Mouse (Mus musculus): ENCODE data around the gene Ptpn11. TPM values are rescaled to one million over a fixed set of nuclear protein-coding genes. Genes with fewer than 3 reads are reported as not detected.

The Ptpn11 gene
- polyA plus RNA-seq, 1 experiment, result 89.0 TPM

DNA sequence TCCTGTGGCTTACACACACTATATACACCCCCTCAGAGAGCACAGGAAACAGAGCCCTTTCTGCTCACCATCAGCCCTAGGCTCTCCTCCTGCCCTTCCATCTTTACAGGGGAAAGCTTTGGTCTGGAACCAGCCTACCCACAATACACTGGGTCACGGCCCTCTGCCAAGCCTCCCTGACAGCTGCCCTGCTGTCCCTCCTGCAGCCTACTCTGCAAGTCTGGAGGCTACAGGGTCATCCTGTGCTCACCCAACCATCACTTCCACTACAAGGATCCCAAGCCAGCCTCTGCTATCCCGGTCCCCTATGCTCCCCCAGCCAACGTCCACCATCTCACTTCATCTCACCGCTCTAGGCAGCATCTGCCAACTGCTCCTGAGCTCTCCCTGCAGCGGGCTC is 44.9 kb downstream of the Ptpn11 start:
- WGBS, result 12% methylated on average over 5 of the region's 5 CpGs
- H3K27me3 ChIP-seq (ENCODE audit: control insufficient read depth, insufficient read depth, low read length), result no peaks in the 10 kb centered on the region
- H3K4me3 ChIP-seq (replicated peaks; ENCODE audit: insufficient read depth, low read depth, low read length), result no peak overlapping the region
- H3K4me1 ChIP-seq (ENCODE audit: control insufficient read depth, insufficient read depth, low read length), result peaks cover 53% of the 10 kb centered on the region
- TF ChIP-seq CTCF (IDR thresholded peaks at IDR 0.05; ENCODE audit: borderline replicate concordance, insufficient read depth, low read depth, low read length), result no peak
- no peak for TF ChIP-seq POLR2A (IDR thresholded peaks at IDR 0.05; ENCODE audit: borderline replicate concordance, insufficient read depth, low read length)
- peak; percentile 71 to 72 for DNase-seq
- peak overlapping the region; percentile 51 for H3K27ac ChIP-seq (ENCODE audit: insufficient read depth, low read length)

- no peak for TF ChIP-seq POLR2A (IDR thresholded peaks at IDR 0.05; ENCODE audit: borderline replicate concordance, insufficient read depth, low read length)
- WGBS, result 75% methylated on average over 5 of the region's 5 CpGs
- Histone ChIP-seq H3K27ac (ENCODE audit: insufficient read depth, low read length) (peak overlapping the region; percentile 51), H3K4me1 (ENCODE audit: control insufficient read depth, insufficient read depth, low read length) (peaks cover 53% of the 10 kb centered on the region), H3K27me3 (ENCODE audit: control insufficient read depth, insufficient read depth, low read length) (no peaks in the 10 kb centered on the region), H3K4me3 (replicated peaks; ENCODE audit: insufficient read depth, low read depth, low read length) (no peak overlapping the region)
- no peak for DNase-seq
These were observed 45.6 kb downstream of the Ptpn11 start for GRCm38 (mm10) chr5:121145609-121146008.

DNA sequence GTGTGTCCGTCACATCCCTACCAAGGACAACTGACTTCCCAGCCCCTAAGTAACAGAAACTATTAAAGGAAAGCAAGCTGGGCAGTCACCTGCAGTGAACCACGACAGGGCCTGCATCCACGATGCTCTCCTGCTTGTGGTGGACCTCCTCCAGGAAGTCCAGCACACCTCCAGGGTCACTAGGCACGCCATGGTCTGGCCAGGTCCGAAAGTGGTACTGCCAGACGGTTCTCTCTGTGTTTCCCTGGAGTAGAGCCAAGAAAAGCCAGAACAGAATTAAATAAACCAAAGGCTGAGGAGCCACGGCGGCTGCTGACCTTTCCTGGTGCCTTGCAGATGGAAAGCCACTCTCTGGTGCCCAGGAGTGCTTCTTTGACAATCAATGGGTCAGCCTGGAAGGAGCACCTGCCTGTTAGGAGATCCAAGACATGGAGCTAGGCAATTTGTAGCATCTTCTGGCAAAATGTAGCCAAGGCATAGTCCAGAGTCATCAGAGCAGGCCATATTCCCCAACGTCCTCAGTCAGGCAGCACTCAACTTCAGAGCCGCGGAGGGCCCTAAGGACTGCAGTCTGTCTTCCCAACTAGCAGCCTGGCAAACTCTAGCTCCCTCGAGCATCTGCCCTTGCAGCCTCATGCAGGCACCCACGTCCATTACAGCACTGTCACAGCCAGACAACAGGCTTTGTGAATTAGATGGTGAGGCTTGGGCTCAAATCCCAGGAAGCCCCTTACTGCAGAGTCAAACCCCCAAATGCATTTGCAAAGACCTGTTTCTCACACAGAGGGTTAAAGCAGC is 46.6 kb downstream of the Ptpn11 start:
- DNase-seq, result peak; percentile 82 to 93
- no peaks in the 10 kb centered on the region for H3K27me3 ChIP-seq (ENCODE audit: control insufficient read depth, insufficient read depth, low read length)
- WGBS, result 11% methylated on average over 13 of the region's 13 CpGs
- peaks cover 53% of the 10 kb centered on the region for H3K4me1 ChIP-seq (ENCODE audit: control insufficient read depth, insufficient read depth, low read length)
- no peak overlapping the region for H3K4me3 ChIP-seq (replicated peaks; ENCODE audit: insufficient read depth, low read depth, low read length)
- TF ChIP-seq CTCF (IDR thresholded peaks at IDR 0.05; ENCODE audit: borderline replicate concordance, insufficient read depth, low read depth, low read length), result no peak
- no peak for TF ChIP-seq POLR2A (IDR thresholded peaks at IDR 0.05; ENCODE audit: borderline replicate concordance, insufficient read depth, low read length)
- H3K27ac ChIP-seq (ENCODE audit: insufficient read depth, low read length), result peak overlapping the region; percentile 52

GRCm38 (mm10) chr5:121142431-121143119 is 48.6 kb downstream of the Ptpn11 start:
- DNase-seq, result no peak
- TF ChIP-seq POLR2A (IDR thresholded peaks at IDR 0.05; ENCODE audit: borderline replicate concordance, insufficient read depth, low read length) (no peak), CTCF (IDR thresholded peaks at IDR 0.05; ENCODE audit: borderline replicate concordance, insufficient read depth, low read depth, low read length) (no peak)
- H3K4me1 ChIP-seq (ENCODE audit: control insufficient read depth, insufficient read depth, low read length), result peaks cover 45% of the 10 kb centered on the region
- H3K4me3 ChIP-seq (replicated peaks; ENCODE audit: insufficient read depth, low read depth, low read length), result no peak overlapping the region
- H3K27ac ChIP-seq (ENCODE audit: insufficient read depth, low read length), result peak overlapping the region; percentile 12; the same call in 1 of the 2 replicates
- no peaks in the 10 kb centered on the region for H3K27me3 ChIP-seq (ENCODE audit: control insufficient read depth, insufficient read depth, low read length)
- WGBS, result 43% methylated on average over 14 of the region's 14 CpGs

DNA sequence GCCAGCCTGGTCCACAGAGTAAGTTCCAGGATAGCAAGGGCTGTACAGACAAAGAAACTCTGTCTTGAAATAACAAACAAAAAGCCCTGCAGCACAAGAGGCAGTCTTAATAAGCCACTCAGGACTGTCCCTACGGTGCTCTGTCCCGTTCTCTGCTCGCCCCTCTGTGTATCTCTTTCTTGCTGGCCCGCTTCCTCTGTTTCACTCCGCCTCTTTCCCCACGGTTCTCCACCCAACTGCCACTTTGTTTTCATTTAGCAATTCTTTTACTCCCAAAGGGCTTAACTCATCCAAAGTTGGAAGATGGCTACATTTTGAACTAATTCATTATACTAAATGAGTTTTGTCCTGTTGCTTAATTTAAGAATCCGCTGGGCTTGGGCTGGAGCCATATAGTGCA is 50.9 kb downstream of the Ptpn11 start:
- no peaks in the 10 kb centered on the region for H3K27me3 ChIP-seq (ENCODE audit: control insufficient read depth, insufficient read depth, low read length)
- peaks cover 27% of the 10 kb centered on the region for H3K4me1 ChIP-seq (ENCODE audit: control insufficient read depth, insufficient read depth, low read length)
- TF ChIP-seq POLR2A (IDR thresholded peaks at IDR 0.05; ENCODE audit: borderline replicate concordance, insufficient read depth, low read length) (no peak), CTCF (IDR thresholded peaks at IDR 0.05; ENCODE audit: borderline replicate concordance, insufficient read depth, low read depth, low read length) (no peak)
- no peak for DNase-seq
- no peak overlapping the region for H3K27ac ChIP-seq (ENCODE audit: insufficient read depth, low read length)
- WGBS, result 64% methylated on average over 7 of the region's 7 CpGs
- no peak overlapping the region for H3K4me3 ChIP-seq (replicated peaks; ENCODE audit: insufficient read depth, low read depth, low read length)

DNA sequence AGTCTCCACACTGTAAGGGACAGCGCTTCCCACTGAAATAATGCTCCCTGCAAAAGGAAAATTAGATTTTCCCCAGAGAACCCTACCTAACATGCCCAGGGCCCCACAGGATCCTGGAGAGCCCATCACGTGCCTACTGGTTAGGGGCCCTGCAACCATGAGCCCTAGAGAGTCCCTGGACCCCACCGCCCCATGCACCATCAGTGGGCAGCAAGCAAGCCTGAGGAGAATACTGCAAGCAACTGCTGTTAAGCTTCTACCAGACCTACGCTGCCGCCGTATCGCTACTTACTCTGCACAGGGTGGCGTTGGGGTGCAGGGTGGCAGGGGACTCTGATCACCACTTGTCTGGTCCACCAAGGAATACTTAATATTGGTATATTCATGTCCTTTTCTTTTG is 54.1 kb downstream of the Ptpn11 start:
- Histone ChIP-seq H3K27ac (ENCODE audit: insufficient read depth, low read length) (no peak overlapping the region), H3K4me3 (replicated peaks; ENCODE audit: insufficient read depth, low read depth, low read length) (no peak overlapping the region), H3K4me1 (ENCODE audit: control insufficient read depth, insufficient read depth, low read length) (peaks cover 5% of the 10 kb centered on the region; the same call in 1 of the 2 replicates), H3K27me3 (ENCODE audit: control insufficient read depth, insufficient read depth, low read length) (no peaks in the 10 kb centered on the region)
- no peak for DNase-seq
- WGBS, result 95% methylated on average over 8 of the region's 8 CpGs
- TF ChIP-seq CTCF (IDR thresholded peaks at IDR 0.05; ENCODE audit: borderline replicate concordance, insufficient read depth, low read depth, low read length) (no peak), POLR2A (IDR thresholded peaks at IDR 0.05; ENCODE audit: borderline replicate concordance, insufficient read depth, low read length) (no peak)

GRCm38 (mm10) chr5:121131801-121132200 is 59.4 kb downstream of the Ptpn11 start:
- no peak for DNase-seq
- no peaks in the 10 kb centered on the region for H3K27me3 ChIP-seq (ENCODE audit: control insufficient read depth, insufficient read depth, low read length)
- H3K4me3 ChIP-seq (replicated peaks; ENCODE audit: insufficient read depth, low read depth, low read length), result no peak overlapping the region
- H3K4me1 ChIP-seq (ENCODE audit: control insufficient read depth, insufficient read depth, low read length), result peaks cover 15% of the 10 kb centered on the region
- TF ChIP-seq POLR2A (IDR thresholded peaks at IDR 0.05; ENCODE audit: borderline replicate concordance, insufficient read depth, low read length), result no peak
- no peak for TF ChIP-seq CTCF (IDR thresholded peaks at IDR 0.05; ENCODE audit: borderline replicate concordance, insufficient read depth, low read depth, low read length)
- H3K27ac ChIP-seq (ENCODE audit: insufficient read depth, low read length), result no peak overlapping the region
- 43% methylated on average over 3 of the region's 3 CpGs for WGBS

DNA sequence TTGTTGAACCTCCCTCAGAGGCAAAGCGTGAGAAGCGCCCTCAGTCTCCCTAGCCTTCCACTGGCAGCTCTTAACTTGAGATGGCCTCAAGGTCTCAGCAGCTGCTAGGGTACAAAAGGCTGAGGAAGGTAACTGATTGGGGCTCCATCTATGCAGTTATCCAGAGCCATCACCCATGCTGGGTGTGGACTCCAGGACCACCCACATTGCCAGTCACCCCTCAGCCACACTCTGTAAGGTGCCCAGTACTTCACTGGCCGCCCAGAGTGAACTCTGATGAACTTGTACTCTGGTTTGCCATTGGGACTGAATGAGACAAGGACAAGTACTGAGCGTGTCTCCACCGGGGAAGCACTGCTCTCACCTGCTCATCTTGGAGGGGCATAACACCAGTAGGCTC is 61.9 kb downstream of the Ptpn11 start:
- no peak overlapping the region for H3K4me3 ChIP-seq (replicated peaks; ENCODE audit: insufficient read depth, low read depth, low read length)
- H3K4me1 ChIP-seq (ENCODE audit: control insufficient read depth, insufficient read depth, low read length), result peaks cover 15% of the 10 kb centered on the region
- no peak for DNase-seq
- WGBS, result 91% methylated on average over 5 of the region's 5 CpGs
- H3K27ac ChIP-seq (ENCODE audit: insufficient read depth, low read length), result no peak overlapping the region
- TF ChIP-seq CTCF (IDR thresholded peaks at IDR 0.05; ENCODE audit: borderline replicate concordance, insufficient read depth, low read depth, low read length), result no peak
- no peak for TF ChIP-seq POLR2A (IDR thresholded peaks at IDR 0.05; ENCODE audit: borderline replicate concordance, insufficient read depth, low read length)
- H3K27me3 ChIP-seq (ENCODE audit: control insufficient read depth, insufficient read depth, low read length), result no peaks in the 10 kb centered on the region
